Mouse (Mus musculus): ENCODE measurements around the gene Prrc2b. TPM values are rescaled to one million over a fixed set of nuclear protein-coding genes. Genes with fewer than 3 reads are reported as not detected.

The Prrc2b gene
- polyA plus RNA-seq, 1 experiment: 43.5 TPM

DNA sequence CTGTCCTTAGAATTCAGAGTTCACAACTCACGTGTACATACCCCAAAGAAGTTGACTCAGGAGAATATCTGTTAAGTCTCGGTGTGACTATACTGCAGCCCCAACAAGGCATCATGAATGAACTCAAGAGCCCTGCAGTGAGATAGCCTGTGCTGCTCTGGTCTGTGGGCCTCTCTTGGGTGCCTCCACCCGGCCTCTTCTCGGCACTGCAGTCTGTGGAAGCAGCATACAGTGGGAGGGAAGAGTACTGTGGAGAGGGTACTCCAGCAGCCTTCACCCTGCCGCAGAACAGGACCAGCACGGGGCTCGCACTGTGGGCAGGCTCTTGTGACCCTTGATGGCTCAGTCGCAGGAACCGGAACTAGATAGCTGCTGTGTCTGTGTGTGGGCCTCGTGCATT is 64.7 kb downstream of the Prrc2b start:
- DNase-seq: no peak
- H3K36me3 ChIP-seq (ENCODE audit: control insufficient read depth, insufficient read depth, low read length): peaks cover 6% of the 10 kb centered on the region
- peaks cover 2% of the 10 kb centered on the region; the same call in 1 of the 2 replicates for H3K4me1 ChIP-seq (ENCODE audit: control insufficient read depth, insufficient read depth, low read length)
- no peak overlapping the region for H3K27ac ChIP-seq (ENCODE audit: insufficient read depth, low read depth, low read length)
- TF ChIP-seq CTCF (conservative IDR thresholded peaks at IDR 0.05; ENCODE audit: insufficient read depth, insufficient read length, low read depth, low read length) (no peak), POLR2A (IDR thresholded peaks at IDR 0.05; ENCODE audit: low read depth, low read length) (no peak)
- 82% methylated on average over 10 of the region's 10 CpGs for WGBS
- no peaks in the 10 kb centered on the region for H3K27me3 ChIP-seq (replicated peaks; ENCODE audit: control insufficient read depth, insufficient read depth, low read length)
- H3K4me3 ChIP-seq (ENCODE audit: insufficient read depth, low read depth, low read length): no peak overlapping the region

- TF ChIP-seq POLR2A (IDR thresholded peaks at IDR 0.05; ENCODE audit: low read depth, low read length): no peak
- no peak for TF ChIP-seq CTCF (conservative IDR thresholded peaks at IDR 0.05; ENCODE audit: insufficient read depth, insufficient read length, low read depth, low read length)
- Histone ChIP-seq H3K4me1 (ENCODE audit: control insufficient read depth, insufficient read depth, low read length) (peaks cover 2% of the 10 kb centered on the region; the same call in 1 of the 2 replicates), H3K27me3 (replicated peaks; ENCODE audit: control insufficient read depth, insufficient read depth, low read length) (no peaks in the 10 kb centered on the region), H3K27ac (ENCODE audit: insufficient read depth, low read depth, low read length) (no peak overlapping the region), H3K4me3 (ENCODE audit: insufficient read depth, low read depth, low read length) (no peak overlapping the region), H3K36me3 (ENCODE audit: control insufficient read depth, insufficient read depth, low read length) (peaks cover 6% of the 10 kb centered on the region)
- no peak for DNase-seq
- WGBS: 85% methylated on average over 10 of the region's 10 CpGs
These were observed 65.6 kb downstream of the Prrc2b start for GRCm38 (mm10) chr2:32216506-32216905.

GRCm38 (mm10) chr2:32217656-32218055 is 66.8 kb downstream of the Prrc2b start:
- Histone ChIP-seq H3K4me3 (ENCODE audit: insufficient read depth, low read depth, low read length) (no peak overlapping the region), H3K4me1 (ENCODE audit: control insufficient read depth, insufficient read depth, low read length) (peaks cover 2% of the 10 kb centered on the region; the same call in 1 of the 2 replicates), H3K27me3 (replicated peaks; ENCODE audit: control insufficient read depth, insufficient read depth, low read length) (no peaks in the 10 kb centered on the region), H3K27ac (ENCODE audit: insufficient read depth, low read depth, low read length) (no peak overlapping the region), H3K36me3 (ENCODE audit: control insufficient read depth, insufficient read depth, low read length) (peaks cover 3% of the 10 kb centered on the region)
- TF ChIP-seq CTCF (conservative IDR thresholded peaks at IDR 0.05; ENCODE audit: insufficient read depth, insufficient read length, low read depth, low read length) (no peak), POLR2A (IDR thresholded peaks at IDR 0.05; ENCODE audit: low read depth, low read length) (no peak)
- WGBS: 91% methylated on average over 8 of the region's 8 CpGs
- DNase-seq: no peak

DNA sequence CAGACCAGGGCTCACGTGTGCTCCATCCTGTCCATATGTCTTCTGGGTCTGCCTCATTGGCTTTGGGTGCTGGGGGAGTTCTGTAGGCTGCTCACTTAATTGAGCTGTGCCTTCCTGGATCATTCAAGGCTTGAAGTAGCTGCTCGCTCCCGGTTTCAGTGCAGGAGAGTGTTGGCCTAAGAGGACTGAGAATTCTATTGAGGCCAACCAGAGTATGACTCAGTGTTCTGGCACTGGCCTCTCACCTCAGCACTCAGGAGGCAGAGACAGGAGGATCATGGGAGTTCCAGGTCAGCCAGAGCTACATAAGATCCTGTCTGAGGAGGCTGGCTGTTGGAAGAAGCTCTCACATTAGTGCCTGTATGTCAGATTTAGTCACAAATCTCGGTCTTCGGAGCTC is 67.2 kb downstream of the Prrc2b start:
- no peak overlapping the region for H3K4me3 ChIP-seq (ENCODE audit: insufficient read depth, low read depth, low read length)
- DNase-seq: no peak
- H3K36me3 ChIP-seq (ENCODE audit: control insufficient read depth, insufficient read depth, low read length): peaks cover 3% of the 10 kb centered on the region
- TF ChIP-seq POLR2A (IDR thresholded peaks at IDR 0.05; ENCODE audit: low read depth, low read length) (no peak), CTCF (conservative IDR thresholded peaks at IDR 0.05; ENCODE audit: insufficient read depth, insufficient read length, low read depth, low read length) (no peak)
- no peak overlapping the region for H3K27ac ChIP-seq (ENCODE audit: insufficient read depth, low read depth, low read length)
- H3K27me3 ChIP-seq (replicated peaks; ENCODE audit: control insufficient read depth, insufficient read depth, low read length): no peaks in the 10 kb centered on the region
- H3K4me1 ChIP-seq (ENCODE audit: control insufficient read depth, insufficient read depth, low read length): peaks cover 2% of the 10 kb centered on the region; the same call in 1 of the 2 replicates
- 91% methylated on average over 5 of the region's 5 CpGs for WGBS

GRCm38 (mm10) chr2:32218541-32219334 is 67.9 kb downstream of the Prrc2b start:
- Histone ChIP-seq H3K4me3 (ENCODE audit: insufficient read depth, low read depth, low read length) (peak overlapping the region; percentile 23; the same call in 1 of the 2 replicates), H3K27ac (ENCODE audit: insufficient read depth, low read depth, low read length) (peak overlapping the region; percentile 82), H3K27me3 (replicated peaks; ENCODE audit: control insufficient read depth, insufficient read depth, low read length) (no peaks in the 10 kb centered on the region), H3K36me3 (ENCODE audit: control insufficient read depth, insufficient read depth, low read length) (peaks cover 3% of the 10 kb centered on the region), H3K4me1 (ENCODE audit: control insufficient read depth, insufficient read depth, low read length) (peaks cover 2% of the 10 kb centered on the region; the same call in 1 of the 2 replicates)
- TF ChIP-seq POLR2A (IDR thresholded peaks at IDR 0.05; ENCODE audit: low read depth, low read length) (no peak), CTCF (conservative IDR thresholded peaks at IDR 0.05; ENCODE audit: insufficient read depth, insufficient read length, low read depth, low read length) (no peak)
- DNase-seq: peak; percentile 89
- 63% methylated on average over 11 of the region's 11 CpGs for WGBS

DNA sequence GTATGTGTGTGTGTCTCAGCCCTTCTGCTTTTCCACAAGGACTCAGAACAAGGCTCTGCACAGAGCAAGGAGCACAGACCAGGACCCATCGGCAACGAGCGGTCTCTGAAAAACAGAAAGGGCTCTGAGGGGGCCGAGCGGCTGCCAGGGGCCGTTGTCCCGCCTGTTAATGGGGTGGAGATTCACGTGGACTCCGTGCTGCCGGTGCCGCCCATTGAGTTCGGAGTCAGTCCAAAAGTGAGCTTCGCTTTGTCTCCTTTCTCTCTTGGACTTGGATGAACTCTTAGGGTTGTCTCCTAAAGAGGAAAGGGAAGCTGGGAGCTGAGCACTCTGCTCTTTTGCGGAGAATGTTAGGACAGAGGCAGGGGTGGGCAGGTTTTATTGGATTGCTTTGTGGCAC is 68.6 kb downstream of the Prrc2b start:
- peak; percentile 59 for DNase-seq
- peak overlapping the region; percentile 82 for H3K27ac ChIP-seq (ENCODE audit: insufficient read depth, low read depth, low read length)
- TF ChIP-seq POLR2A (IDR thresholded peaks at IDR 0.05; ENCODE audit: low read depth, low read length): no peak
- TF ChIP-seq CTCF (conservative IDR thresholded peaks at IDR 0.05; ENCODE audit: insufficient read depth, insufficient read length, low read depth, low read length): no peak
- peak overlapping the region; percentile 23; the same call in 1 of the 2 replicates for H3K4me3 ChIP-seq (ENCODE audit: insufficient read depth, low read depth, low read length)
- no peaks in the 10 kb centered on the region for H3K27me3 ChIP-seq (replicated peaks; ENCODE audit: control insufficient read depth, insufficient read depth, low read length)
- 62% methylated on average over 14 of the region's 14 CpGs for WGBS
- peaks cover 2% of the 10 kb centered on the region; the same call in 1 of the 2 replicates for H3K4me1 ChIP-seq (ENCODE audit: control insufficient read depth, insufficient read depth, low read length)
- H3K36me3 ChIP-seq (ENCODE audit: control insufficient read depth, insufficient read depth, low read length): peaks cover 2% of the 10 kb centered on the region

DNA sequence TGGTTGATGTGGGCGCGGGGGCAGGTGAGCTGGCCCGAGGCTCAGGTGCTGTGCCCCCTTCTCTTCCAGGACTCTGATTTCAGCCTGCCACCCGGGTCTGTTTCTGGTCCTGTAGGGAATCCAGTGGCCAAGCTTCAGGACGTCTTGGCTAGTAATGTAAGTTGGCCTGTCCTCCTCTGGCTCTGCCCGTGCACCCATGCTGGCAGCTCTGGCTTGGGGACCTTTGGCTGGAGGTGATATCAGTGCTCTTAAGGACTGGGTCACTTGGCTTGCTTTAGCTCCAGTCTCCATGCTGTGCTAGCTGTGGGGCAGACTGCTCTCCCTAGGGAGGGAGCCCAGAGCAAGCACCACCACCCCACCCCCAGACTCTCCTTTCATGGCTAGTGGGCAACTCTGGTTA is 69.1 kb downstream of the Prrc2b start:
- 74% methylated on average over 6 of the region's 6 CpGs for WGBS
- peaks cover 2% of the 10 kb centered on the region; the same call in 1 of the 2 replicates for H3K4me1 ChIP-seq (ENCODE audit: control insufficient read depth, insufficient read depth, low read length)
- TF ChIP-seq POLR2A (IDR thresholded peaks at IDR 0.05; ENCODE audit: low read depth, low read length) (no peak), CTCF (conservative IDR thresholded peaks at IDR 0.05; ENCODE audit: insufficient read depth, insufficient read length, low read depth, low read length) (no peak)
- H3K4me3 ChIP-seq (ENCODE audit: insufficient read depth, low read depth, low read length): no peak overlapping the region
- peak; percentile 17 for DNase-seq
- H3K27me3 ChIP-seq (replicated peaks; ENCODE audit: control insufficient read depth, insufficient read depth, low read length): no peaks in the 10 kb centered on the region
- peaks cover 2% of the 10 kb centered on the region for H3K36me3 ChIP-seq (ENCODE audit: control insufficient read depth, insufficient read depth, low read length)
- 0 out of 2 replicates have a peak overlapping the region, but pooled peaks have one; percentile 82 for H3K27ac ChIP-seq (ENCODE audit: insufficient read depth, low read depth, low read length)

Measured in kidney, adult 2 months (tissue).